Mouse (Mus musculus): ENCODE results near the gene Gm20547.
"Not testable (repeated sequence)": the region's sequence is repeated elsewhere in the genome, so short reads cannot be mapped to it uniquely, and the experiment has no call there.

The Gm20547 gene

DNA sequence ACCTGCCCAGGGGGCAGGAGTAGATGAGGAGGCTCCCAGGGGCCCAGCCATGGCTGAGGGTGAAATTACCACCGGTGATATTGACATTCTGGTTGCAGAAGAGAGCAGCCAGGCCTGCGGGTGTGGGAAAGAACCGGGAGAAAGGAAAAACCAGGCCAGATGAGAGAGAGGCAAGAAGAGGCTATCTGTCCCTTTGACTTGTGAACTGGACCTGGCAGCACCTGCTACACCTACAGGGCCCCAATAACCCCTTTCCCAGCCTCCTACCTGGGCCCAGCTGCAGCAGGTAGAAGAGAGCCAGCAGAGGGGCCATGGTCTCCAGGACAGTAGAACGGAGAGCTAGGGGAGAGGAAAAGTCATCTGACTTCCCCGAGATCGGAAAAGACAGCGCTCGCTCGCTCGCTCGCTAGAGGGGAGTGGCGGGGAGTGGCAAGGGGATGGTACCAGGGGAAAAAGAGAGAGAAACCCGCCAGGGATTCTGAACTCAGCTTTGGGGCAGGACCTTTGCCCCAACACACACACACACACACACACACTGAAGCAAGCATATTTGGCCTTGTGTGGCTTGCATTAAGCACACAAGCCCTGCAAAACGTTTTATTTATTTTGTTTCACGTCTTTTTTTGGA is at the start of gene Gm20547:
Gm20547 (minus strand) TSS at position 360 of the 628 bp plus-strand sequence.
- DNase-seq, result peak; percentile 45

- DNase-seq, result peak; percentile 96
These were observed 49.4 kb upstream of the Gm20547 start, which contains the start of gene Neu1 for GRCm38 (mm10) chr17:34931061-34931734. Gene Neu1, plus strand, starts transcription at chr17:34931253.

GRCm38 (mm10) chr17:34928841-34929240 is 47.0 kb upstream of the Gm20547 start:
- DNase-seq, result no peak

DNA sequence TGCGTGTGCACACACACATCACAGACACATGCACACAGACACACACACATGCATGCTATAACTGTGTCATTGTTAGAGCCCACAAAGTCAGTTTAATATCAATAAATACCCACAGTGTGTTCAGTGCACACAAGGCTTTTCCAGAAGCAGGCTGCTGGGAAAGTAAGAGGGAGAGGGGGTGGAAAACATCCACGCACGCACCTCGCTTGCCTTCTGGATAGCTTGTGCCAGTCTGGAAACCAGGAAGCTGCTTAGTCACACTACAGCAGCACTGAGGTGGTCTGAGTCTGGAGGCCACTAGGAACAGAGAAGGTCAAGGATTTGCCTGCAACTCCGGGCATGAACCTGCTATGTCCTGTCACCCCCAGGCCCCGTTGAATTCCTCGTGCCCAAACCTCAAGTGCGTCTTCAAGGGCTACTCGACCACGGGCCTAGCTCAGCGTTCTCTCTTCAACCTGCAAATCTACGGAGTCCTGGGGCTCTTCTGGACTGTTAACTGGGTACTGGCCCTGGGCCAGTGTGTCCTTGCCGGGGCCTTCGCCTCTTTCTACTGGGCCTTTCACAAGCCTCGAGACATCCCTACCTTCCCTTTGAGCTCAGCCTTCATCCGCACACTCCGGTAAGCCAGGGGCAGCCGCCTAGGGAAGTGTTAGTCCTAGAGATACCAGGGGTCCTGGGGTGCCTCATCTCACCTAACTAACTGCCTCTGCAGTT is 45.6 kb upstream of the Gm20547 start:
- no peak for DNase-seq

GRCm38 (mm10) chr17:34924258-34924657 is 42.4 kb upstream of the Gm20547 start:
- DNase-seq, result no peak

GRCm38 (mm10) chr17:34922939-34923338 is 41.1 kb upstream of the Gm20547 start:
- no peak for DNase-seq

GRCm38 (mm10) chr17:34917188-34917587 is 35.3 kb upstream of the Gm20547 start:
- DNase-seq, result no peak

DNA sequence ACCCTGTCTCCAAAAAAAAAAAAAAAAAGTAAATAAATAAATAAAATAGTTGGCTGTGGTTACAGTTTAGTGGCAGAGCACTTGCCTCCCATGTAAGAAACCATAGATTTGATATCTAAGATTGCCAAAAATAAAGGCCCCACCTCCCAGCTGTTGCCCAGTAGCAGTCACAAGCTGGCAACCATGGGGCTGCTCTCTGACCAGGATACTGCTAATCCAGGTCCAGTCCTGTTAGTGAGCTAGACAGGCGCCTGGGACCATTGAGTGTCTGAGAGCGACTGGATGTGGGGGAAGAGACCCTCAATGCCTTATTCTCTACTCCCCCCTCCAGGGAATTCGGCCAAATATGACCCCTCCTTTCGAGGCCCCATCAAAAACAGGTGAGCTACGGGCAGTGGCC is 34.5 kb upstream of the Gm20547 start:
- DNase-seq, result no peak

- peak; percentile 38 for DNase-seq
These were observed 33.6 kb upstream of the Gm20547 start for GRCm38 (mm10) chr17:34915410-34915831.

DNA sequence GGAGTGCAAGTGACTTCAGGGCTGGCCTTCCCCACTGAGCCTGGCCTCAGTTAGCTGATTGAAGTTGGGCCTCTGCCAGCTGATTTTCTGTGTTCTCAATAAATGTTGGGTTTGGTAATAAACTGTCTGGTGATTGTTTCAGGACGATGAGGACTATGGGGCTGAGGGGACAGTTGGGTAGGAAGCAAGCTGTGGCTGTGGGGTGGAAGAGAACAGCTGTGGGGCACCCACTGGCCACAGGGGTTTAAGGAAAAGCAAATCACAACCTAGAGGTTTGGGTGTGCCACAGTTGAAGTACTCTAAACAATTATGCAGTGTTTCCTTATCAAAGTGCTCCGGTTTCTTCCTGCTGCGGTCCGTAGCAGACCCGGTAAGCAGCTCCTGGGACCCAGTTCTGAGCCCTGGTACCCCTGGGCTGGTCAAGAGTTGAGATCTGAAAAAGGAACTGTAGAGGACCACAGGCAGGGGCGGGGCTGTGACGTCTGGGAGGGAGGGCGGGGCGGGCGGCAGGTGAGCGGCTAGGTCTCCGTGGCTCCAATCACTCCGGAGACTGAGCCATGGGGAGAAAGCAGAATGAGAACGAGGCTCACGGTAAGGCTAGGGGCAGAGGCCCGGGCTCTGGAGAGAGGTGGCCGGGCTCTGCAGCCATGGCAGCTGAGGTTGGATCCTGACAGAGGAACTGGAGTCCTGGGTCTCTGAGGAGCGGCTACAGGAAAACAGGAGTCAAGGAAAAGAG is 32.3 kb upstream of the Gm20547 start, which contains the start of gene Slc44a4:
Slc44a4 (plus strand) TSS at position 537 of the 736 bp plus-strand sequence.
- no peak for DNase-seq

GRCm38 (mm10) chr17:34911945-34912351 is 30.1 kb upstream of the Gm20547 start:
- DNase-seq, result peak; percentile 85

- no peak for DNase-seq
These were observed 29.1 kb upstream of the Gm20547 start for GRCm38 (mm10) chr17:34910982-34911381.

DNA sequence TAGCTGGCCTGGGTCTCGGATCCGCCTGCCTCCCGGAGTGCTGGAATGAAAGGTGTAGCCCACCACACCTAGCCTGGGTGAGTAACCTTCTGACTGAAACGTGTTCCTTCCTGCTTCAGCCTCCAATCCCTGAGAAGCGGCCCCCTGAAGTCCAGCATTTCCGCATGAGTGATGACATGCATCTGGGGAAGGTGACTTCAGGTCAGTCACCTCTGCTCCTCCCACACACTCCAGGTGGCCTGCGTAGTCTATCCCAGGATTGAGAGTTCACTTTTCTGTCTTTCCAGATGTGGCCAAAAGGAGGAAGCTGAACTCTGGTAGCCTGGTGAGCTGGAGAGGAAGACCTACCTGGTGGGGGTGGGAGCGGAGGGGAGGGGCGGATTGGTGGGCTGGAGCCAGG is 21.1 kb upstream of the Gm20547 start:
- no peak for DNase-seq

- not testable (repeated sequence) for DNase-seq
These were observed 20.1 kb upstream of the Gm20547 start for GRCm38 (mm10) chr17:34901948-34902347.

DNA sequence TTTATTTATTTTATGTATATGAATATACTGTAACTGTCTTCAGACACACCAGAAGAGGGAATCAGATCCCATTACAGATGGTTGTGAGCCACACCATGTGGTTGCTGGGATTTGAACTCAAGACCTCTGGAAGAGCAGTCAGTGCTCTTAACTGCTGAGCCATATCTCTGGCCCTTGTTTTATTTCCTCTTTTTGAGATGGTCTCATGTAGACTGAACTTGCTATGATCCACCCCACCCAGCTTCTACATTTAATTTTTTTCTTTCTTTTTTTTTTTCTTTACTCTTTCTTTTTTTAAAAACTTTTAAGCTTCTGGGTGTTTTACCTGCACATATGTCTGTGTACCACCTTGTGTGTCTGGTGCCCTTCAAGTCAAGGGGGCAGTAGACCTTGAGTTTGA is 19.0 kb upstream of the Gm20547 start:
- not testable (repeated sequence) for DNase-seq

- DNase-seq, result no peak
These were observed 18.0 kb upstream of the Gm20547 start for GRCm38 (mm10) chr17:34899890-34900243.

- DNase-seq, result peak; percentile 52
These were observed 17.4 kb upstream of the Gm20547 start for GRCm38 (mm10) chr17:34899053-34899889.

DNA sequence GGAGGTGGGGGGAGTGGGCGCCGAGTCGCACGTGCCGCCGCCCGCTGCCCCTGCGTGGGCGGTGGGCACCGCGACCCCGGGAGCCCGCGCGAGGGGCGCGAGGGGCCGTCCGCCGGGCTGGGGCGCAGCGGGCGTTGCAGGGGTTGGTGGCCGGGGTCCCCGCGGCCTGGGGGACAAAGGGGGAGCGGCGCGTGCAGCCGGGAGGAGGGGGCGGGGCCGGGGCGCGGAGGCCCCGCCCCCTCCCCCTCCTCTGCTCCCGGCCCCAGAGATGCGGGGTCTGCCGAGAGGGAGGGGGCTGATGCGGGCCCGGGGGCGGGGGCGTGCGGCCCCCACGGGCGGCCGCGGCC is 16.8 kb upstream of the Gm20547 start:
- peak; percentile 32 for DNase-seq

DNA sequence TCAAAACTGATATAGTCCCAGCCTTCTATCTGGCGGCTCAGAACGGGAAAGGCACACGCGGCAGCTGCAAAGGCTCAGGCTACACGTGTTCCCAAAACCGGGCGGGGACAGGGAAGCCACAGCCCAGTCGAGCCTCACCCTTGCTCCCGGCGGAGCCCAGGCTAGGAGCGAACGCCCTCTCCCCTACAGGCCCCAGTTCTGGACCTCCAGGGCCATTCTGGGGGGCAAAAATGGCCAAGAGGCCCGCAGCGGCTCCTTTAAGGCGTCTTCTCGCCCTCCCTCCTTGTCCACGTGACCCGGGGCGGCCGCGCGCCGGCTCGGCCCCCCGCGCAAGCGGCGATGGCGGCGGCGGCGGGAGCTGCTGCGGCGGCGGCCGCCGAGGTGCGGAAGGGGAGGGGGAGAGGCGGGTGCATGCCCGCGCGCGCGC is 16.3 kb upstream of the Gm20547 start, which contains the start of the genes C2 and Ehmt2:
C2 (minus strand) TSS at position 106 of the 427 bp plus-strand sequence.
Ehmt2 (plus strand) TSS at position 310 of the 427 bp plus-strand sequence.
- DNase-seq, result peak; percentile 80

DNA sequence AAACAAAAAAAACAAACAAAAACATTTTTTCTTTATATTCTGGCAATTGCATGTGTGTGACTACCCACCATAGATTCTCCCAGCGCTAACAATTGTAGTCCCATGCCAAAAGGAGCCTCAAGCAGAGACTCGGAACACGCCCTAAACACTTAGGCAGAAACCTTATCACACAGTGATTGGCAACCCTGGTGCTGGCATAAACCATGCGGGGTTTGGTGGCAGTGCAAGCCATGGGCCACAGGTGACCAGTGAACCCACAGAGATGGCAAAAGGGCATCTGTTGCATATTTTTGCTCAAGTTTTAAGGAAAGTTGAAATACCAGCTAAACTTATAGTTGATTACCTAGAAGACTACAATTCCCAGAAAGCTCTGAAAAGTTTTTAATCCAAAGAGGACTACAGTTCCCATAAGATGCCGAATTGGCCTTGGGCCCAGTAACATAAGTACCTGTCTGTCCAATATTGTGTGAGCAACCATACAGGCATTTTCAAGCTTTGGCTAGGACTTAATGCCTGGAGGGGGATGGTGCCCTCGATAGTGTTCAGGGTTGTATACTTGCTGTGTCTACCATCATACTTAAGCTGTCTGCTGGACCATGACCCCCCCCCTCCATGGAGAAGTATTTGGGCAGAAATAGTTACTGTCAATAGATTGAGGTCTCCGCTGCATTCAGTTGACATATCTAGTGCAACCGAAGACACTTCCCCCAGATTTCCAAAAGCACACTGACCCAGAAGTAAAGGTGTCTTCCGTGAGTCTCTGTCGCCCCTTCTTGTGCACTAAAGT is 15.7 kb upstream of the Gm20547 start:
- DNase-seq, result peak; percentile 47

DNA sequence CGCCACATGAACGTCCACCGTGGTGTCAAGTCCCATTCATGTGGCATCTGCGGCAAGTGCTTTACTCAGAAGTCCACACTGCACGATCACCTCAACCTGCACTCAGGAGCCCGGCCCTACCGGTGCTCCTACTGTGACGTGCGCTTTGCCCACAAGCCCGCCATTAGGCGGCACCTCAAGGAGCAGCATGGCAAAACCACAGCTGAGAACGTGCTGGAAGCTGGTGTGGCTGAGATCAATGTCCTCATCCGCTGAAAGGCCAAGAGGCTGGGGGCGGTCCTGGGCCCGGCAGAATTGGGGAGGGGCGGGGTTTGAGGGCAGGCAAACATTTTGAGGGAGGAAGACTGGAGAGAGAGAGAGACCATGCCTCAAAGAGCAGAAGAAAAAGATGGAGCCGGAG is 14.5 kb upstream of the Gm20547 start:
- peak; percentile 40 for DNase-seq

Data from liver (tissue).